Mouse (Mus musculus): ENCODE results near the gene Fut1.
A peak's percentile ranks its signal among the peaks of the same experiment; 100 is the strongest.
"Not testable (repeated sequence)": the region's sequence is repeated elsewhere in the genome, so short reads cannot be mapped to it uniquely, and the experiment has no call there.

The Fut1 gene

DNA sequence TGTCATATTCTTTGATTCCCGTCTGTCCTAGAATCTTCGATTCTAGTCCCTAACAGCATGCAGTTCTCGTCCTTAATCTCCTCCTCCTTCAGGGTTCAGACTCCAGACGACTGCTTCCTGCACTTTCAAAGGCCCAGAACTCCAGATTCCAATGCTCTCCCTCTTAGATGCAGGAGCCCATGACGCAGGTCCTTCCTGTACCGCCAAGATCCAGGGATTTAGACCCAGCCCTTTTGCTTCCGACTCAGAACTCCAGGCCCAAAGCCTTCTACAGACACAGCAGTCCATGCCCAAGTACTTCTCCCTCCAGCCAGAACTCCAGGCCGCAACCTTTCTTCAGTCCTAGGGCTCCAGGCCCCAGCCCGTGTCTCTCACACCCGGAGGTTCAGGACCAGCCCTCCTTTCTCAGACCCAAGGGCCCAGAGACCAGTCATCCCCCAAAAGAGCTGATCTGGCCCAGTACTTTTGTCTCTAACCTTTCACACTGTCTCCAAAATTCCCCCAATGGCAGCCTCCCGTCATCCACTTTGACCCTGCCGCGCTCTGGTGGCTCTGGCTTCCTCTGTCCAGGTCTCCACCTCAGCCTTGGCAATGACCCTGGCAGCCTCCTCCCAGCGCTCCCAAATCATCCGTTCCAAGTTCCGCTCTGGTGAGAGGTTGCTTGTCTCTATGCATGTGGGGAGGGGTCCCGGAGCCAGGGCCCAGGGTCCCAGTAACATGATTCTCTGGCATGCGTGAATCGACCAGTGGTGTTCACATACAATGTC lies 23.3 kb downstream of the Fut1 start:
- DNase-seq: no peak

DNA sequence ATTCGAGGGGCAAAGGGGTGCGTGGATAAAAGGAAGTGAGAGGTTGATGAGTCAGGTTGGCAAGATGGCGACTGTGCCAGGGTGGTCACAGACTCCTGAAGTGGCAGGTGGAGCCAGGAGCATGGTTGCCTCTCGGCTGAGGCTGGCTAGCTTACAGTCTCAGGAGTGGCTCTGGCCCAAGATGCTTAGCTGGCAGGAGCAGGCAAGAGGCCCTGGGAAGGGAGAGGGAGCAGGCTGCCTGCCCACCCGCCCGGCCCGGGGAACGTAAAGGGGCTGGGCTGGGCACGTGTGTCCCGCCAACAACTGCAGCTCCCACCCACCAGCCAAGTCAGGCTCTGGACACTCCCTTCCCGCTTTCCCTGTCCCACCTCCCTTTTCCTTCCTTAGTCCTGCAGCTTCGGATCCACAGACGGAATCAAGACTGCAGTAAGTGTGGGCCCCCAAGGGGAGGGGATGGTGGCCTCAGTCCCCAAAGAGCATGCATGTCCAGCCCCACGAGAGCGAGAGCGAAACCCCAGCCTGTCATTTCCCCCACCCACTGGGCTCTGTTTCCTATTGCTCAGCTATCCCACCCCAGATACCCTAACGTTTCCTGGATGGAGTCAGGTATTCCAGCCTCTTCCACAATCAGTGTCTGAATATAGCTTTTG lies 24.4 kb downstream of the Fut1 start:
- DNase-seq: peak; percentile 54

DNA sequence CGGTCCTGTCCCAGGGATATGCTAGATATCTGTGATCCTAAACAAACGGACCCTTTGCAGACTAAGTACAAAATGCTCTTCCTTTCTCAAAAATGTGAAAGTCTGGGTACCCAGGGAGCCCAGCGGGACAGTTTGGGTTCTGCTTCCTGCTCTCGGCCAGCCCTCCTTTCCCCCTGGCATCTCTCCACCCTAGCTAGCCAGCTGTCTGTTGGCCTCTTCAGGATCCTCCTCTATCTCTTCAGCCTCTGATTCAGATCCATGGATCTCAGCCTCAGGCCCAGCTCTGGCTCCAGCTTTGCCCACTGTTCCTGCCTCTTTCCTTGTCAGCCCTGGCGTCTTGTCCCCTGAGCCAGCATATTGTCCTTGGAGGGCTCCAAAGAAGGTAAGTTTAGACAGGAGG lies 25.0 kb downstream of the Fut1 start:
- no peak for DNase-seq

DNA sequence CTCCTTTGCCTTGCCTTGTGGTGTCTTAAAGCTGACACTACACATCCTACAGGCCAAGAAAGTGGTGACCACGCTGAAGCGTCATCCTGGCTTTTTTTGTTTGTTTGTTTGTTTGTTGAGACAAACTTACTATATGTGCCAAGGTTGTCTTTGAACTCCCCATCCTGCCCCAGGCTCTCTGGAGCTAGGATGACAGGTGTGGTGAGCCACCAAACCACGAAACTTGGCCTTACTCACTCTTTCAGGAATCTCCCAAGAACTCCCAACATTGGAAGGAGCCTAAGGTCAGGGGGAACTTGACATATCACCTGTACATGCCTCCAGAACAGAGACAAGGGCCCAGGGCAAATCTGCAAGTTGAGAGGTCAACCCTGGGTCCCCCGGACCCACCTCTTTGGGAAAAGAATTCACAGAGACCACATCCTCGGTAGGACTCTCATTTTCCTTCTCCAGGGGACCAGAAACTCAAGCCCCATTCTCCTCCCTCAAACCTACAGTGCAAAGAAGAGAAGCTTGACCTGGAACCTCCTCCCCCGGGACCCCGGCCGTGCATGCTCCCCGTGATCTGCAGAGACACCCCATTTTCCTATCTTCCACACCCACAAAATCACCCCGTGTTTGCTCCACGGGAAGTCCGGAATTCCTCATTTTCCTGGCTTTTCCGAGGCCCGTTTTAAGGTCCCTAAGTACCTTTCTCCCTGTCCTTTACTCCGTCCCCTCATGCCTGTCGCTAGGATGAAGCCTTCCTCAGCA lies 25.6 kb downstream of the Fut1 start:
- no peak for DNase-seq

DNA sequence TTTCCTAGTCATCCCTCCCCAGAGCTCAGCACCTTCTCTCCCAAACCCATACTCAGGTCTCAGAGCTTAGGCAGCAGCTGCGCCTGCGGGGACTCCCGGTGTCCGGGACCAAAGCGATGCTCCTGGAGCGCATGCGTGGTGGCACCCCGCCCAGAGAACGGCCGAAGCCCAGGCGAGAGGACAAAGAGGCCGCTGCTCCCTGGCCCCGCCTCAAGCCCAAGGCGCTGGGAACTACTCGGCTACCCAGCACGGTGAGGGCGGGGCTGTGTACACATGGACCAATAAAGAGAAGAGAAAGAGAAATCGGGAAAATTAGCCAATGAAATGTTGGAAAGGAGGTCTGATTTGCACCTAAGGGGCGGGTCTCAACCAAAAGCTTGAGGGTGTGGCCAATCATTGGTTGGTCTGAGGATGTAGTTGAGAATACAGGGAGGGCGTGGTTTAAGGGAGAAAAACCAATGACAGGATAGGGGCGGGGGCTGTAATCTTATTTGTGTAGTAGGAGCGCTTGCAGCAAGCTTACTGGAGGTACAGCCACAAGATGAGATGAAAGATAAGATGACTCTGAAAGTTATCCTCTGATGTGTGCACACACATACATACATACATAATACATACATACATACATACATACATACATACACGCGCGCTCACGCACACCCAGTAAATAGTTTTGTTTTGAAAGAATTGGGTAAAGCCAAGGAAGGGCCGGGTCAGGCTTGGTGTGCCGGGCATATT lies 26.5 kb downstream of the Fut1 start:
- DNase-seq: peak; percentile 97

DNA sequence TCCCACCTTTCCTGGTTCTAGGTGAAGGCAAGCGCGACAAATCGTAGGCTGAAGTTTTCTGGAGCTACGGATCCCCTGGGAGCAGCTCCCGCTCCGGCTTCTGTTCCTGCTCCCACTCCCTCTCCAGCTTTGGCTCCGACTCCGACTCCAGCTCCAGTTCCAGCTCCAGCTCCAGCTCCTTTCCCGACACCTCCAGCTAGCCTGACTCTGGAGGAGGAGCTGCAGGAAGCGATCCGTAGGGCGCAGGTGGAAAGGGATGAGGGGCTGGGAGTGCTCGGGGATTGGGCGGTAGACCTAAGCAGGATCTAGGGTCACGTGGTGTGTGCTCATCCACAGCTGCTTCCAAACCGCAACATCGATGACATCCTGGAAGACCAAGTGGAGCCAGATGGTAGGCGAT lies 27.1 kb downstream of the Fut1 start:
- peak; percentile 66 for DNase-seq

DNA sequence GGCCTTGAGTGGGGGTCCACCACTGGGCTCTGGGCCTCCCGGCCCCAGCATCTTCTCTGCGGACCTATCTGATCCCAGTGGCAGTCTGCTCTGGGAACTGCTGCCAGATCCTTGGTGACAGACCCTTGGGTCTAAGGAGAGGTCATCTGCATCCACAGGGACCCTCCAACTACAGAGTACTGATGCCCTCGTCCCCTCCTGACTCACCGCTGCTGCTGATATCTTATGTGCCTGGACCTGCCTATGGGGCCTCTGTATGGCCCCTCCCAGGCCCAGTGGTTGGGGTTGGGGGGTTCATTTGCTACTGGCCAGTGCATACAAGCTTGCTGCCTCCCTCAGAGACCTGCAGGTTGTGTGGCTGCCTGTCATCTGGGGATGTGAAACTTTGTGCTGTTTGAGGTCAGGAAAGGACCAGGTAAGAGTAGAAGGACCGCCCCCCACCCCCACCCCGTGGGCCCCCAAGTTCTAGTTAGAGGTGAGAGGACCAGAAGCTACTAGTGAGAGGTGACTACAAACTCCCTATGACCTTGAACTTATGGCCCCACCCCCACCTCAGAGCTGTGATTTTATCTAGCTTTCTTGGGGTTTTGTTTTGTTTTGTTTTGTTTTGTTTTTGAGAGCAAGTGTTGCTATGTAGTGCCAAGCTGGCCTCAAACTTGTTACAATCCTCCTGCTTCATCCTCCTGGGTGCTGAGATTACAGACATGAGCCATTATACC lies 27.9 kb downstream of the Fut1 start:
- DNase-seq: no peak

DNA sequence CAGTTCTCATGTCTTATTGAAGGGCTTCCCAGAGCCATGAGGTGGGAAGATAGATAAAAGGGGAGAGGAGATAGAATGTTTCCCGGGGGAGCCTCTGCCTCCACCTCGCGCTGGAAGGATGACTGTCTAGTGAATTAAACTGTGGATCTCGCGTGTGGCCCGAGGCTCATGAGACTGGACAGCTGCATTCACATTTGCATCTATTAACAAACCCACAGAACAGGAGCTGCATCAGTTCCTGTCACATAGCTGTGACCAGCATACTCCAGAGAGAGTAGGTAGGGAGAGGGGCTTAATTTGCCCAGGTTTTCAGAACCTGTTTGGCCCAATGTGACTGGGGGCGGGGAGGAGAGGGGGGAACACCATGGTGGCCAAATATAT lies 28.5 kb downstream of the Fut1 start:
- DNase-seq: no peak

DNA sequence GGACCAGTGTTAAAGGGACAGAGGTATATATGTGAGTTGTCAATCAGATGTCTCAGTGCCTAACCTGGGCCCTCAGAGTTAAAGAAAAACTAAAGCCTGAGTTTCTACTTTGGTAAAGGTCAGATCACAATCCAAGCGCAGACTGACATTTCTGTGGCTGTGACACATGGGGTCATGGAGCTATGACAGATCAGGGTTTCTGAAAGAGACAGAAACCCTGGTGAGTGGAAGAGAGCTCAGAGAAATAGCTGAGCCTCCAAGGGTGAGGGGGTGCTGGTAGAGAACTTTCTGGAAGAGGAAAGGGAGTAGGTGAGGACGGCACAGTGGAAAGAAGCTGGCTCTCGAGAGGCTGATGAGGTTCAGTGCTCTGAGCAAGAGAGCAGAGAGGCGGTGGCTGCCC lies 29.6 kb downstream of the Fut1 start:
- DNase-seq: no peak

DNA sequence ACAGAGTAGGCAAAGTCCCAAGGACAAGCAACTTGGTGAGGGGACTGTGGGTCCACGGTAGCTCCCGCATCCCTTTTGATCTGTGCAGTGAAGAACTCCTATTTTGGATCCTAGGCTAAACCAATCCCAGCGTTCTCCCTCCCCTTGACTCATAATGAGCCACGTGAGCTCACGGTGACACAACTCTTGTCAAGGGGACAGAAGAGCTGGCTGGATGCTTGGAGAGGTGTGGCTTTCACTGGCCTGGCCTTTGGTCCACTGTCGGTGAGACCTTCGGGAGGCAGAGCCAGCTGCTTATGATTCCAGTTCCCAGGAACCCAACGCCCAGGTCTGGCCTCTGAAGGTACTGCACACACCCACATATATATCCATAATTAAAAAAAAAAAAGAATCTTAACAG lies 32.3 kb downstream of the Fut1 start:
- DNase-seq: no peak

DNA sequence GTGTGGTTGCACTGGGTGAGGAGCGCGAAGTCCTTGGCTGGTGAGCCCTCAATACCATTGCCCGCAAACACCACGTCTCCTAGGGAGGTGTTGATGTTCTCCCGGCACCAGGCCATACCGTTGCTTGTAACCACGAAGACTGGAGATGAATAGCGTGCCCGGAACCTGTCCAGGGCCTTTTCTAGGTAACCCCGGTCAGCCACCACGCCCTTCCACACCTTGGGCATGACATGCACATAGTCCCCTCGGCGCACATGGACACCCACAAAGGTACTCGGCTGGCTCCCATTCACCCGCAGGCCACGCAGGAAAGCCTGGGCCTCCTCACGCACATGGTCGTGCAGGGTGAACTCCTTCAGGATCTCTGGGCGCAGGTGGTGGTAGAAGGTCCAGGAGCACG lies 33.4 kb downstream of the Fut1 start:
- not testable (repeated sequence) for DNase-seq

DNA sequence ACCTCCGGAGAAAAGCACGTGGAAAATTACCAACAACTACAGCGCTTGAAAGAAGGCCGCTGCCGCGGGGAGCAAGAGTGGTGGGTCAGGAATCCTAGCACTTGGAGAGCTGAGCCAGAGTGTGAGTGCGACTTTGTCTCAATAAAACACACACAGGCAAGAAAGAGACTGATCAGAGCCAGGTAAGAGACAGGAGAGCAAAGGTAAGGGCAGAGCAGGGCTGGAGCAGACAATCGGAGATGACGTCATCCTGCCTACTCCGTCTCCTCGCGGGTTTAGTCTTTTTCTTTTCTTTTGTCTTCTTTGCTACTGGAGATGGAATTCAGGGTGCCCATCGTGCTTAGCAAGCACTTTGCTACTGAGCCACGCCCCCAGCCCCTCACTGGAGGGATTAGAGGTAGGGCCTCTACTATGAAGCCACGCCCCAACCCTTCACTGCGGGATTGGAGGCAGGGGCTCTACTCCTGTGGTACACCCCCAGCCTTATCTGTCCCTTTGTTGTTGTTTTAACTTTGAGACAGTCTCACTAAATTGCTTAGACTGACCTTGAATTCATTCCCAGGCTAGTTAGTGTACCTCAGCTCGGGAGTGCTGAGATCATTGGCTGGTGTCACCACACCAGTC lies 37.4 kb downstream of the Fut1 start:
- DNase-seq: no peak

DNA sequence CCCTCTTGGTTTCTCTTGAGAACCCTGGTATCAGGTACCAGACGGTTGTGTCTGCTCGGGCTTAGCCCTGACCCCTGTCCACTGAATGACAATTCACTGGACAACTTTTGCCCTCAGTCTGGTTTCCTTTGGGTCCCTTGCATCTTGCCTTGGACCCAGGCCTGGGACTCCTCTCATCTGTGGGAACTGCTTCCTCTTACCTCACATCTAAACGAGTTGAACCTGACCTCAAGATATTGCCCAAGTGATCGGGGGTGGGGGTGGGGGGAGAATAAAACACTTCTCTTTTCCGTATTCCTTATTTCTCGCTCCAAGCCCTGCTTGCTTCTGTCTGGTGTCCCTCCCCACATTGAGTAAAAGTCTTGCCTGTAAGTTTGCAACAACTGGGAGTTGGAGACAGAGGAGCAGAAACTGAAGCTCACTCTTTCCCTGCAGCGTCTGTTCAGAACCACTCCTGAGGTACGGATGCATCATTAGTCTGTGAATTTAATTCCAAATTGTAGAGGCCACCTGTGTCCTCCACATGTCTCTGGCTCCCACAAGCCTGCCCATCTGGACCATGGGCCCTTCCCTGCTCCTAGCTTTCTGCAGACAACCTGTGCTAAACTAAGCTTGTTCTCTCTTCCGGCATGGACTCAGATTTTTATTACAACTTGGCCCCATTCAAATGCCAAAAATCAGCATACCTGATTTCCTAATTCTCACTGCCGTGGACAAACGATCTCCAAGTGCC lies 43.8 kb downstream of the Fut1 start:
- DNase-seq: no peak

DNA sequence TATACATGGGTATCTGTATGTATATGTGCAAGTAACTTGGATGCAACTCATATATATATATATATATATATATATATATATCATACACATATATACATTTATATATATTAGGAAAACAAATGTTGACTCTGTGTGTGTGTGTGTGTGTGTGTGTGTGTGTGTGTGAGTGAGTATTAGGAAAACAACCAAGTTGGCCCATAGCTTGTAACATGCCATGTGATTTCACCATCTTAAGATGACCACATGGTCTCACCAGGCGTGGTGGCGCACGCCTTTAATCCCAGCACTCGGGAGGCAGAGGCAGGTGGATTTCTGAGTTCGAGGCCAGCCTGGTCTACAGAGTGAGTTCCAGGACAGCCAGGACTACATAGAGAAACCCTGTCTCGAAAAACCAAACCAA lies 44.6 kb downstream of the Fut1 start:
- DNase-seq: not testable (repeated sequence)

DNA sequence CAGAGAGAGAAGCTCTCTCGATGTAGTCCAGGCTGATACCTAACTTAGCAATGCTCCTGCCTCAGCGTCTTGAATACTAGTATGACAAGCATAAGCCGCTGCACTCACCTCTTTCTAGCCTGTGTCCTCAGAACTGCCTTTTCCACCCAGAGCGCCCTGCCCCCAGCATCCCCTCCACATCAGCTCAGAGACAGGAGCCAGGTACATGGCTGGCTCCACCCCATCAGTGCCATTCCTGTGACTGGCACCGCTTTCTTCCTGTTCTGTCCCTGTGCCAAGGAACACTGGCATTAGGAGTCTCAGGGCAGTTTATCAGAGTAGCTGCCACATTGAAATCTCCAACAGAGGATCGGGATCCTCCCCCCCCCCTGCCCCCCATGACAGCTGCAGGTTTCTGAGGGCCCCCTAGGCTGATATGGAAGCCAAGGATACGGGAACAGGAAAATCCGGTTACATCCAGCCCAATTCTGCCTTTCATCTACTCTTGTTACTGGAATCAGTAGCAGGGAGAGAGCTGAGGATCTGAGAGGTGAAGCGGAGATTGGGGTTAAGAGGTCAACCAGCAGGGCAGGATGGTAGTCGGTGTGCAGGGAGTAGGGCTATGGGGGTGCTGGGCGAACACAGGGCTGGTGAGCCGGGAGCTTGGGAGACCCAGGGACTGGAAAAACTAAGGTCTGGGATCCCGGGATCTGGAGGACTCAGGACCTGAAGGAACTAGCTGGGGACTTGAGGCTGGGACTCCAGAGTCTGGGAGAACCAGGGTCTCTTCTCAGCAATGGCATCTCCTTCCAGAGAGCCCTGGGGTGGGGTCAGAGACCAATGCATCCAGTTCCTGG lies 48.4 kb downstream of the Fut1 start:
- DNase-seq: no peak

DNA sequence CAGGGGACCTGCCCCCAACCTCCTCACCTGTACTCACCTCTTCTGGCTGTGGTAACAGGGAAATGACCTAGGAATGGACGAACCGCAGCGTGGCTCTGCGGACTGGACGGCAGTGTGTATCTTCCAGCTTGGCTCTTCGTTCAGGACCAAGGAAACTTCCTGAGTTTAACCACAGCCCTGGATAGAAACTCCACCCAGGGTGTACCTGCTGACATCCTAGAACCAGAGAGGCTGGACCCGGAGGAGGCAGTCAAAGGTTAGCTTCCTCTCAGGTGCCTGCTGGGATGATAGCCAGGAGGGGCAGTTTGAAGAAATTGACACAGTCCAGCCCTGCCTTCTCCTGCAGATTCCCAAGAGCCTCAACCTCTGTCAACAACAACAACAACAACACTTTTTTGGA lies 49.1 kb downstream of the Fut1 start, which contains the start of gene Fut2:
Fut2 (minus strand) TSS at position 234 of the 400 bp plus-strand sequence.
- no peak for DNase-seq

DNA sequence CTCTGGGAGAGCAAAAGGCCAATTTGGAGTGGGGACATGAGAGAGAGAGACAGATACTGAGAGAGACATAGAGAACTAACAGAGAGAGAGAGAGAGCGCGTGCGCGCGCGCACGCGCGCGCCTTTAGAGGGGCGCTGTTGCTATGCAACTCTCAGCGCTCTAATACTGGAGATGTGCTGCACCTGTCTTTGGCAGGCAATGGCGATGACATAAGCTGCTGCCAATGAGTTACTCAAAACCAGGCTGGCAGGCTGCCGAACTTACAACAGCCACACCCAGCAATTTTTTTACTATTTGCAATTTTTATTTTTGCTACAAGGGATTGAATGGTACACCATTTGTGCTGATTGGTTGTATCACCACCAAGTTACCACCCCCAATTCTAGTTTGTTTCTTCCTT lies 50.7 kb downstream of the Fut1 start:
- no peak for DNase-seq

DNA sequence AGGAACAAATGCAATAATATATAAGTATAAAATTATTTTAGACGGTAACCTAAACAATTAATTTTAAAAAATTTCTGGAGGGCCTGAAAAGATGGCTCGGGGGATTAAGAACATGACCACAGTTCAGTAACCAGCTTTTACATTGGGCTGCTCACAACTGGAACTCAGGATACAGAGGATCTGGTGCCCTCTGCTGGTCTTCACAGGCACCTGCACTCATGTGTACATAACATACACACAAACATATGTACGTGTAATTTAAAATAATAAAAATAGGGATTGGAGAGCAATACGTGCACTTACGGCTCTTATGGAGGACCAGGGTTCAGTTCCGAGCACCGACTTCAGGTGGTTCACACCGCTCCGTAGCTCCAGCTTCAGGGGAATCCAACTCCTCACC lies 51.8 kb downstream of the Fut1 start:
- DNase-seq: no peak
